Mouse (Mus musculus) liver, embryonic 12.5 days (tissue): ENCODE data around the gene Tead2. TPM values are rescaled to one million over a fixed set of nuclear protein-coding genes. Genes with fewer than 3 reads are reported as not detected.
"Not testable (repeated sequence)": the region's sequence is repeated elsewhere in the genome, so short reads cannot be mapped to it uniquely, and the experiment has no call there.

Experiments
- ATAC-seq: fragments of 200-750 bp; cut with Nextera tagmentation; 2 replicates; pipeline ENCODE4 v1.8.0; 2017; ENCODE audit warnings: moderate number of reproducible peaks, mild to moderate bottlenecking, moderate library complexity
- H3K27ac ChIP-seq: fragments of 300-500 bp; sonication (generic); 2 replicates; pipeline ENCODE4 v1.5.1; 2016; ENCODE audit warnings: mild to moderate bottlenecking
- H3K27me3 ChIP-seq: fragments of 300-500 bp; sonication (generic); replicated peaks from 2 replicates; pipeline ENCODE4 v1.6.1; 2016; ENCODE audit warnings: mild to moderate bottlenecking, moderate library complexity
- H3K36me3 ChIP-seq: fragments of 300-500 bp; sonication (generic); 2 replicates; pipeline ENCODE4 v1.6.1; 2016; ENCODE audit warnings: mild to moderate bottlenecking, moderate library complexity
- H3K4me1 ChIP-seq: fragments of 300-500 bp; sonication (generic); 2 replicates; pipeline ENCODE4 v1.6.1; 2016
- H3K4me2 ChIP-seq: fragments of 300-500 bp; sonication (generic); 2 replicates; pipeline ENCODE4 v1.6.1; 2016; ENCODE audit warnings: mild to moderate bottlenecking, moderate library complexity
- H3K4me3 ChIP-seq: fragments of 300-500 bp; sonication (generic); 2 replicates; pipeline ENCODE4 v1.5.1; 2016; ENCODE audit warnings: mild to moderate bottlenecking, moderate library complexity
- H3K9ac ChIP-seq: fragments of 300-500 bp; sonication (generic); 2 replicates; pipeline ENCODE4 v1.6.1; 2016; ENCODE audit warnings: mild to moderate bottlenecking, moderate library complexity
- H3K9me3 ChIP-seq: fragments of 300-500 bp; sonication (generic); replicated peaks from 2 replicates; pipeline ENCODE4 v1.6.1; 2016; ENCODE audit warnings: mild to moderate bottlenecking, moderate library complexity
- WGBS: fragments of 180-500 bp; shearing (Covaris S2); methylation state at CpG from one replicate; pipeline ENCODE4 v1.1.7; 2016; ENCODE audit not compliant: insufficient replicate concordance; 5-methylcytosine and 5-hydroxymethylcytosine counted together
- polyA plus RNA-seq: library from polyadenylated mRNA; unstranded; fragments of >200 nt; fragmentation: Nextera tagmentation; extraction: Ambion mirVana; gene quantifications from 2 replicates; pipeline ENCODE4 v1.2.1, GENCODE M21; 2016

Tead2 gene
- polyA plus RNA-seq, 1 experiment from 2014 or later, result 23.6 TPM

GRCm38 (mm10) chr7:45240633-45241388, 25.3 kb downstream of the Tead2 start, which contains the start of gene Slc6a16:
Slc6a16 (plus strand) TSS chr7:45241085.
- Histone ChIP-seq H3K4me2 (peak within 1 kb of the TSS; percentile 41), H3K4me3 (0 out of 2 replicates have a peak within 1 kb of the TSS, but pooled peaks have one; percentile 2), H3K27ac (no peak within 1 kb of the TSS), H3K9me3 (no peaks in the 10 kb centered on the region), H3K36me3 (no peaks in the 10 kb centered on the region), H3K27me3 (peaks cover 13% of the 10 kb centered on the region; the same call in 1 of the 2 replicates), H3K9ac (no peak within 1 kb of the TSS), H3K4me1 (peaks cover 40% of the 10 kb centered on the region)
- WGBS, result 42% methylated on average over 53 of the region's 53 CpGs
- ATAC-seq, result no peak

DNA sequence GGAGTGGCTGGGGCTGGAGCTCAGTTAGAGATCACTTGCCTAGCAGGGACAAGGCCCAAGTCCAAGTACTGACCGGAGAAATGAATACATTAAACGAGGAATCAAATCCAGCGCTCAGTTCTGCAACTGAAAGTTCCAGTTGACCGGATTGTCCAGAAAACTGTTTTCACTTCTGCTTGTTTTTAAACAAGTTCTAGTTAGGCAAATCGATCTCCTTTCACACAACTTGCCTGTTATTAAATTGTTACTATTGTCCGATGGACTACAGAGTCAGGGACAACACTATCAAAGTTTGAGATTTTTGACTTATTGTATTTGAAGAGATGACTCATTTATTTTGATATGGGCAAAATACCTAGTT, 25.8 kb downstream of the Tead2 start:
- H3K4me2 ChIP-seq, result peak overlapping the region; percentile 41
- no peaks in the 10 kb centered on the region for H3K36me3 ChIP-seq
- no peaks in the 10 kb centered on the region for H3K9me3 ChIP-seq
- H3K4me3 ChIP-seq, result no peak overlapping the region
- peaks cover 39% of the 10 kb centered on the region for H3K4me1 ChIP-seq
- no peak overlapping the region for H3K27ac ChIP-seq
- ATAC-seq, result no peak
- WGBS, result 75% methylated on average over 6 of the region's 6 CpGs
- H3K9ac ChIP-seq, result no peak overlapping the region
- H3K27me3 ChIP-seq, result peaks cover 11% of the 10 kb centered on the region; the same call in 1 of the 2 replicates

- Histone ChIP-seq H3K36me3 (no peaks in the 10 kb centered on the region), H3K4me1 (no peaks in the 10 kb centered on the region)
- WGBS, result 29% methylated on average over 3 of the region's 3 CpGs
These were observed 32.1 kb downstream of the Tead2 start for GRCm38 (mm10) chr7:45247666-45248065.

DNA sequence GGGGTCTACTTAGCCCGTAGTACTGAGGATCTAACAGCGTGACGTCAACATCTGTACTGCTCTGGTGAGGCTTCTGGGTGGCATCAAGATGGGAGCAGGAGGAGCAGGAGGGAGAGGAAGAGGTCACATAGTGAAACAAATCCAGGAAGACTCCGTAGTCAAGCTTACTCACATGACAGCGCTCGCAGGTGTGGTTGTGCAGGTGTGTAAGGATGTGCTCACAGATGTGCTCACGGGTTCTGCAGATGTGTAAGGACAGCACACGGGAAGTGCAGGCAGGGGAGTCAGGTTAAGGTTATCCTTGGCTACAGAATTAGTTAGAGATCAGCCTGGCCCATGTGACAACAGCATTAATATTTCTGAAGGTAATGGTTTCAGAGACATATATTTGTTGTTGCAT, 38.3 kb downstream of the Tead2 start:
- 75% methylated on average over 8 of the region's 8 CpGs for WGBS
- Histone ChIP-seq H3K4me1 (no peaks in the 10 kb centered on the region), H3K4me2 (no peak overlapping the region)

More at GRCm38 (mm10) chr7:45247666-45248065, 32.1 kb downstream of the Tead2 start:
- no peaks in the 10 kb centered on the region for H3K27me3 ChIP-seq
- no peak overlapping the region for H3K27ac ChIP-seq
- no peak overlapping the region for H3K9ac ChIP-seq
- no peak overlapping the region for H3K4me2 ChIP-seq
- H3K9me3 ChIP-seq, result no peaks in the 10 kb centered on the region
- no peak overlapping the region for H3K4me3 ChIP-seq
- no peak for ATAC-seq

DNA sequence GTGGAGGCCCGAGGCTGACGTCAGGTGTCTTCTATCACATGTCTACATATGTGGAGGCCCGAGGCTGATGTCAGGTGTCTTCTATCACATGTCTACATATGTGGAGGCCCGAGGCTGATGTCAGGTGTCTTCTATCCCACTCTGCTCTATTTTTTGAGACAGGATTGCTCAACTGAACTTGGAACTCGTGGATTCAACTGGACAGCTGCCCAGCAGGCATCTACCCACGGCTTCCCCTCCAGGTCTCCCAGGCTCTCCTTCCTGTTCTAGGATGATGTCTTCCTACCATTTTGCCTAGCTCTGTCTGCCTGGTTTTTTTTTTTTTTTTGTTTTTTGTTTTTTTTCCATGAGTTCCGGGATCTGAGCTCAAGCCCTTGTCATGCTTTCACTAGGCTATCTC, 40.3 kb downstream of the Tead2 start:
- not testable (repeated sequence) for H3K4me2 ChIP-seq, H3K4me3 ChIP-seq, H3K27ac ChIP-seq, H3K4me1 ChIP-seq, ATAC-seq, H3K36me3 ChIP-seq, H3K9ac ChIP-seq, H3K9me3 ChIP-seq
- peaks cover 31% of the 10 kb centered on the region for H3K27me3 ChIP-seq
- WGBS, result 57% methylated on average over 5 of the region's 7 CpGs

More for the DNA sequence above, 38.3 kb downstream of the Tead2 start:
- Histone ChIP-seq H3K9ac (no peak overlapping the region), H3K27ac (no peak overlapping the region), H3K27me3 (peaks cover 13% of the 10 kb centered on the region; the same call in 1 of the 2 replicates), H3K4me3 (no peak overlapping the region), H3K9me3 (no peaks in the 10 kb centered on the region), H3K36me3 (no peaks in the 10 kb centered on the region)
- ATAC-seq, result no peak

- H3K9ac ChIP-seq, result no peak overlapping the region
- no peaks in the 10 kb centered on the region for H3K4me1 ChIP-seq
- H3K9me3 ChIP-seq, result no peaks in the 10 kb centered on the region
- H3K4me2 ChIP-seq, result no peak overlapping the region
- H3K27me3 ChIP-seq, result peaks cover 36% of the 10 kb centered on the region
- no peak for ATAC-seq
- WGBS, result 50% methylated on average over 11 of the region's 11 CpGs
- no peaks in the 10 kb centered on the region for H3K36me3 ChIP-seq
- H3K27ac ChIP-seq, result no peak overlapping the region
- H3K4me3 ChIP-seq, result no peak overlapping the region
These were observed 41.7 kb downstream of the Tead2 start for GRCm38 (mm10) chr7:45257063-45257840.

DNA sequence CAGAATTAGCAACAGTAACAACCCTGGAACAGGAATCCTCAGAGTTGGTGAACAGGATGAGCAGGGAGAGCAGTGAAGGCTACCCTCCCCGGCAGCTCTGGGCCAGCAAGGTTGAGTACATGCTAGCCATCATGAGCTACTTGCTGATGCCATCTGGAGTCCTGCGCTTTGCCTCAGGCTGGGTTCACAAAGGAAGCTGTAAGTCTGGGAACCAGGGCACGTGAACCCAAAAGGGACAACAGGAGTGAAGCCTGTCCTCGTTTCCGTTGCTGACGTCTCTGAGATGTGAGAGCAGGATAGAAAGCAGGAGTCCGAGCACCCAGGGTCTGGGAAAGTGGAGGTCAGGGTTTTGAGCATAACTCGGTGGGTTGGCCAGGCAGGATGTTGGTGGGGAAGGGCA, 43.7 kb downstream of the Tead2 start:
- H3K27ac ChIP-seq, result no peak overlapping the region
- H3K4me1 ChIP-seq, result no peaks in the 10 kb centered on the region
- no peak overlapping the region for H3K4me3 ChIP-seq
- peaks cover 40% of the 10 kb centered on the region for H3K27me3 ChIP-seq
- no peak overlapping the region for H3K9ac ChIP-seq
- no peaks in the 10 kb centered on the region for H3K36me3 ChIP-seq
- no peak for ATAC-seq
- no peaks in the 10 kb centered on the region for H3K9me3 ChIP-seq
- WGBS, result 72% methylated on average over 8 of the region's 8 CpGs
- no peak overlapping the region for H3K4me2 ChIP-seq

DNA sequence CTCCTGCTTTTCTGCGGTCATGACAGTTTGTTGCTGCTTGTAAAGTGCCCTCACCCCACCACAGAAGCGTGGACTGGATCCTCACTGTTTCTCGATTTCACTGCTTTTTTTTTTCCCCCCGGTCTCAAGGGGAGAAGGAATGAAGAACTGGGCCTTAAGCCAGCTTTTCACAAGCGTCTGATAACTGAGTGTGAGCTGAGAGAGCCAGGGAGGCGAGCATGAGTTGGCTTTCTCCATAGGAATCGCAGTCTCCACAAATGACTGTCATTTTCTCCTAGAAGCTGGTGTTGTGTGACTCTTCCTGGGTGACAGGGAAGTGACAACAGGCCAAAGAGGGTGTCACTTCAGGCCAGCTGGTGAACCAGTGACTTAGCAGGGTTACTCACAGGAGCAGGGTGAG, 46.7 kb downstream of the Tead2 start:
- Histone ChIP-seq H3K4me3 (no peak overlapping the region), H3K9me3 (no peaks in the 10 kb centered on the region), H3K36me3 (no peaks in the 10 kb centered on the region), H3K4me2 (no peak overlapping the region), H3K27ac (no peak overlapping the region), H3K4me1 (no peaks in the 10 kb centered on the region), H3K9ac (no peak overlapping the region), H3K27me3 (peaks cover 38% of the 10 kb centered on the region)
- WGBS, result 44% methylated on average over 7 of the region's 7 CpGs
- no peak for ATAC-seq

DNA sequence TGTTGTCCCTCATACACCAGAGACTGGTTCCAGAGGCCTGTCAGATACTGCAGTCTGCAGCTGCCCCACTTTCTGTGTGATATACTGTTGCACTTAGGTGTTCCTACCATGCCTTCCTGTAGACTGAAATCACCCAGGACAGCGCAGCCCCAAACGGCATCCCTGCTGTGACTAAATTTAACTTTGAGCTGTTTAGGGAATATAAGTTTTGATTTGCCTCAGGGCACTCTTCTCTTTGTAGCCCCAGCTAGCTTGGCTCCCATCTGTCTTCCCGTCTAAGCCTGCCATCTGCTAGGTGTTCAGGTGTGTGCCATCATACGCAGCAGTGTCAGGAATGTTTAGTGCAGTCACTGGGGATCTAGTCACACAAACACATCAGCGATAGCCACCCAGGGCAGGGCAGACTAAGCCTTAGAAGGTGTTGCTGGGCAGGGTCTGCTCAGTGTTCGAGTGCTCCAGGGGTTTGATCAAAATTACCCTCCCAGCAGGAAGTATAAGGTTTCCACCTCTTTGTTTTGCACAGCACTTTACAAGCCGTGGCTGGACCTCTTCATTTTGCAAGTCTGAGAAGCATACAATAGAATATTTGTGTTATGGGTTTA, 47.6 kb downstream of the Tead2 start:
- no peaks in the 10 kb centered on the region for H3K9me3 ChIP-seq
- no peaks in the 10 kb centered on the region for H3K36me3 ChIP-seq
- no peak overlapping the region for H3K27ac ChIP-seq
- H3K9ac ChIP-seq, result no peak overlapping the region
- ATAC-seq, result no peak
- H3K4me2 ChIP-seq, result no peak overlapping the region
- 57% methylated on average over 7 of the region's 7 CpGs for WGBS
- no peaks in the 10 kb centered on the region for H3K4me1 ChIP-seq
- no peak overlapping the region for H3K4me3 ChIP-seq
- H3K27me3 ChIP-seq, result peaks cover 39% of the 10 kb centered on the region

DNA sequence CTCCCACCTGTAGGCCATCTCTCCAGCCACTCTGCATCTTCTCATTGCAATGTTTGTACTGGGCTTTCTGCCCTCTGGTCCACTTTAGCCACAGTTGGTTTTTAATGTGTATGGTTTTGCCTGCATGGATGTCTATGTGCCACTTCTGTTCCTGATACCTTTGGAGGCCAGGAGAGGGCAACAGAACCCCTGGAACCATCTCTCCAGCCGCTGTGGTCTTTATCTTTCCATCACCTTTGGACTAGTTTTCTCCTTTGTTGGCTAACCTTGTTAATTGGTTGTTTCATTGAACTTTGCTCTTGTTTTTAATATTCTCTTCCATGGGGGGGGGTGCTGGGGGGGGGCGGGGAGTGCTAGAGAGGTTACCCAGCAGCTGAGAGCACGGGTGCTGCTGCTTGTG, 48.8 kb downstream of the Tead2 start:
- Histone ChIP-seq H3K27ac (no peak overlapping the region), H3K4me3 (no peak overlapping the region), H3K36me3 (no peaks in the 10 kb centered on the region), H3K4me2 (no peak overlapping the region), H3K4me1 (no peaks in the 10 kb centered on the region), H3K9me3 (no peaks in the 10 kb centered on the region), H3K27me3 (peaks cover 48% of the 10 kb centered on the region), H3K9ac (no peak overlapping the region)
- WGBS, result 51% methylated on average over 3 of the region's 3 CpGs
- no peak for ATAC-seq

GRCm38 (mm10) chr7:45265518-45265917, 50.0 kb downstream of the Tead2 start:
- 50% methylated on average over 1 of the region's 1 CpGs for WGBS
- H3K4me2 ChIP-seq, result no peak overlapping the region
- ATAC-seq, result no peak
- no peaks in the 10 kb centered on the region for H3K9me3 ChIP-seq
- peaks cover 42% of the 10 kb centered on the region for H3K27me3 ChIP-seq
- no peaks in the 10 kb centered on the region for H3K36me3 ChIP-seq
- H3K9ac ChIP-seq, result no peak overlapping the region
- H3K4me3 ChIP-seq, result no peak overlapping the region
- H3K27ac ChIP-seq, result no peak overlapping the region
- H3K4me1 ChIP-seq, result no peaks in the 10 kb centered on the region
